Mouse (Mus musculus): ENCODE measurements around the gene Cd79a.

Cd79a gene

DNA sequence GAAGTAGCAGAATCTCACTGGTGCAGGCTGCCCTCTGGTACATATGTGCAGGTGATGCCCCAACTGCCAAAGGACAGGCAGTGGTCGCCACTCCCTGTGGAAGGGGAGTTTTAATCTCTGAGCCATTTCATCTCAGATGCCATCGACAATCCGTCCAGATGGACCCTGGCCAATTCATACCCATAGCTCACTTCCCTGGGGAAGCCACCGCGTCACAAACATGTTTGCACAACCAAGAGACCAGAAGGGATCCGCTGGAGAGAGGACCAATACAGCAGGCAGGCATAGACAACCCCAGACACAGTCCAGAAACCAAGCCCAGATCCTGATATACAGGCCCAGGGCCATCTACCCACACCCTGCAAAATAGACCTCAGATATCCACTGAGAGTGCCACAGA is 33.3 kb downstream of the Cd79a start:
- DNase-seq, result no peak

DNA sequence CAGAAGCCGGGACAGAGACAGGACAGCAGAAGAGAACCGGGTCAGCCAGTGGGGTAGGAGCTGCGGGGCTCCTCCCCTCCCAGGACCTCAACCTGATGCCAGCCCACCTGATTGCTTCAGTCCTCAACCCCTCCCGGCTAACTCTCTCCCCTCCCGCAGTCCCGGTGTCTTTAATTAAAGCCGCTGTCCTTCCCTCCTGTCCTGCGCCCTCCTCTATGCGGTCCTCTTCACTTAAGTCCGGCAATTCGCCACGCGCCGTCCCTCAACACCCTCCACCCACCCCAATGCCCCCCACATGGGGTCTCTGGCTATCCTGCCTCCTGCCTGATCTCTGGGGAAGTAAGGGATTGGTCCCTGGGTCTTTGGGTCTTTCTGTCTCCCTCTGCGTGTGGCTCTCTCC is 34.5 kb downstream of the Cd79a start:
- no peak for DNase-seq

DNA sequence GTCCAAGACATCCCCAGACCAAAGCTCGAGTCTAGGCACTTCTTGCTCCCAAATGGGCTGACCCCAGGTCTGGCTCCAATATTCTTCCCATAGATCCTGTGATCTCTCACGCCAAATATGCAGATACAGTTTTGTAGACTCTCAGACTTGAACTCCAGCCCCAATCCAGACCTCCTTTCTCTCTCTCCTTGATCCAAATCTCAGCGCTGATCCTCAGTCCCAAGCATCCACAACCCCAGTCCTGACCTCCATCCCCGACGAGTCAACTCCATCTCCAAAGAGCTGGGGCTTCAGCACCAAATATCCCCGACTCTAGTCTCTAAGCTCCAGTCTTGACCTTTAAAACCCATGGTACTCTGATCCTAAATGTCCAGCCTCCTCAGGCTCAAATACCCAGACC is 46.5 kb downstream of the Cd79a start:
- DNase-seq, result no peak

DNA sequence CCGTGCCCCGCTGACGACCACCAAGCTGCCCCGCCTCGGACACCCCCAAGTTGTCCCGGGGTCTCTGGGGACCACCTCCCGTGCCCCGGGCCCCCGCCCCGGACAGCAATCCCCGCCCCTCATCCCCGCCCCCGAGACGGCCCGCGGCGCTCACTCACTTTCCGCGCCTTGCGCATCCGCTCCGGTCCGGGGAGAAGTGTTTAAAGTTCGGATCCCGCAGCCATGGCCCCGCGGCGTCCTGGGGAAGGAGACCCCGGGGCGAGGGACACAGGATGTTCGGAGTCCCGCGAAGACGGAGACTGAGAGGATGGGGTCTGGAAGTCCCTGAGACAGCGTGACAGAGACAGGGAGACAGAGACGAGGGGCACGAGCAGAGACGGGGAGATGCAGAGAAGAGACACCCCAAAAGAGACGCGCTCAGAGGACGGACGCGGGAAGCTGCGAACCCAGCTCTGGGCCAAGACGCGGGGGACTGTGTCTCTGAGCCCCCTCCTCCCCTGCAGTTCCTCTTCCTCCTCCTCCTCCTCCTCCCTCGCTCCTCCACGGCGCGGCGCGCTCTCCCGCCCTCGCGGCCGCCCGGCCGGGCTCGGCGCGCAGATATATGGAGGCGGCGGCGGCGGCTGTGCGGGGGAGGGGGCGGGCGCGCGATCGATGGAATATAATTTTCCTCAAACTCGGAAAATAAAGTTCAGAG is 47.2 kb downstream of the Cd79a start, which contains the start of gene Gm4881:
TSS of gene Gm4881 (minus strand) at position 238 of the 694 bp plus-strand sequence.
- DNase-seq, result no peak

DNA sequence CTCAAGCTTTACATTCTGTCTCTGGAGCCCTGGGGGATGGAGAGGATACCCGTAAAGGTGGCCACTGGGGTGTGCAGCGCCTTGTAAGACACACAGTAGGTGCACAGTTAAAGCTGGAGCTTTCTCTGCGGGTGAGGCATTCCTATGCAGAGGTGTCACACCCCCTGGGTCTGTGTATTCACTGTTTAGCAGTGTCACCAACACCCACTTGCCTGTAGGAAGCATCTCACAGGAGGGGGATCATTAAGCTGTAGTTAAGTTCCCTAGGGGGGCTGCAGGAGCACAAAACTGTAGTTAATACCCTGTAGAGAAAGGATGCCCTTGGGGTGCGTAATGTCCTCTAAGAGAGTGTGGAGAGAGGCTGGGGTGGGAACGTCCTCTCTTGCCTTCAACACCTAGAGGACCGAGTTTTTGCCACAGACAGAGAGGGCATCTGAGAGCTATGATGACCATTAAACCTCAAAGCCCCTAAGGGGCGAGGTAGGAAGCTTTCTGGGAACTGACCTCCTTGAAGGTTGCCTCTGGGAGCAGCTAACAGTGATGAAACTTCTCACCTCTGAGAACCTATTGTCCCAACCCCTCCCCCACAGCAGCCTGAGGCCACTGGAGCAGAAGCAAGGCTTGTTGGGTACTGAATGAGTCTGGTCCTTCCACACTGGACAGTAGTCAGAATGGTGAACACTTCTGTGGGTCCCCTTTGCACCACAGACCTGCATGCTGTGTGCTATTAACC is 50.3 kb downstream of the Cd79a start:
- DNase-seq, result no peak

DNA sequence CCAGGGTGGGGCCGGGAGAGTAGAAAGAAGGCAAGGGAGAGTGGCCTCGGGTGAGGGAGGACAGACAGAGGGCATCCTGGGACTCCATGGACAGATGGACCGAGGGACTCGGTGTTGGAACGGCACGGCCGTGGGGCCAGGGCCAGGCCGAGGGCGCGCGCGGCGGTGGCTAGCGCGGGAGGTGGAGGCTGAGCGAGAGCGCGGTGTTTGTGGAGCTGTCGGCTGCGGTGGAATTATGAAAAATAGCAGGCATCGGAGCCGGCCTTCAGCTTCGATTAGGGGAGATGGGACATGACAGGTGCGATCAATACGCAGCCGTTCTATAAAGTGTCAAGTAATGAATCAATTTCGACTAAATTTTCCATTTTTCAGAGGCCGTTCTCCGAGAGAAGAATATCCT is 51.6 kb downstream of the Cd79a start:
- DNase-seq, result no peak

DNA sequence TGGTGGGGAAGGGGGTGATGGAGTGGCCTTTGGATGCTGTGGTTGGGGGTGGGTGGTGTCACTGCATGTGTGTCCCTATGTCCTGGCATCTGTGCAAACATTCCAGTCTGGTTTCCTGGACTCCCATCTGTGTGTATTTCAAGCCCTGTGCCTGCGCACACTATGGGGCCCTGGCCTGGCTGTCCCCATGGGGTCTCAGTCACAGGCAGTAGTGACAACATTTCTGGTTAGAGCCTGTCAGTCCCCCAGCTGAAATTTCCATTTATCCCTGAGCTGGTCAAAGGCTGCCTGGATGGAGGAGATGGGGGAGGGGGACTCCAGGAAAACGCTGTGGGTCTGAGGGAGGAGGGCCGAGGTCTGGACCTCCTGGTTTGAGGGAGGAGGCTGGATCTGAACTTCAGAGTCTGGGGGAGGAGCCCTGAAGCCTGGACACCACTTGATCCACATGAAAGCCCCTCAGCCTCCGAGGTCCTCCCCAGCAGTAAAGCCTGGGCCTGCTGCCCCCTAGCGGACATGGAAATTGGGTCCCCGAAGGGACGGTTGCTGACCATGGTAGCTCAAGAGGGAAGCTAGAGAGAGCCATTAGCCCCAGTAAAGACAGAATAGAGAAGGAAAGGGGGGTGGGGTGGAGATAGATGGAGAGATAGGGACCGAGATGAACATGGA is 52.9 kb downstream of the Cd79a start:
- peak; percentile 81 for DNase-seq
